Mouse (Mus musculus): ENCODE measurements at regions not wholly inside any gene's neighbourhood (a gene's known extent, or its start where the extent isn't known, plus 50 kb on each side); places are given as distances from the start of the nearest gene placed in this dataset.

- no peak for DNase-seq
Measured at GRCm38 (mm10) chr14:76631181-76631580, 74.5 kb upstream of the Serp2 start.

- no peak for DNase-seq
Measured at GRCm38 (mm10) chr14:76629913-76630478, 73.3 kb upstream of the Serp2 start.

DNA sequence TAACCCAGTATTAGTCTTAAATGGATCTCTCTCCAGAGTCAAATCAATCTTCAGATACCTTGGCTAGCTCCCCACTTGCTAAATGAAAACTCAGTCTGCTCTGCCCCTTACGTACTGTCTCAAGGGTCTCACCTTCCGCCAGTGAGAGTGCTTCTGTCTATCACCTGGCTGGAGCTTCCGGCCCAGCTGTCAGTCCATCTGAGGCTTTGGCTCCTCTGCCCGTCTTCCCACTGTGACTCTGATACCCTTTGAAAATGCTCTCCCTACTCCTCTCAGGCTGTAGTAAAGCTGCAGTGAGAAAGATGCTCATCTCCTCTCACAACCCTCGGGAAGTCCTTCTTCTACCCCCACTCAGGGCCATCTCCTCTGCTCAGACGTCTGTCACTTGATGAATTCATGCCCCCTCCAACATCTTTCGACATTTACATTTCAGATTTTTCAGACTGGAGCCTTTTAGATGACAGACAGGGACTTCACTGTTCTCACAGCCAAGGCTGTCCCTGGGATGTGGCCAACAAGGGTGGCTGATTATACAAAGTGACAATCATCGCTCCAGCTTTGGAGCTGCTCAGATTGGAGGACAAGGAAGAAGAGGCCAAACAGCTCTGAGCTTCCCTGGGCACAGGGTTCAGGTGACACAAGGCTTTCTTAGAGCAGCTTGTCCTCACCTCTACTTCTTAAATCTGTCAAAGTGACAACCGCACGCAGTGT is 71.6 kb upstream of the Serp2 start:
- DNase-seq = no peak

GRCm38 (mm10) chr14:76625589-76626368 is 69.1 kb upstream of the Serp2 start:
- DNase-seq = no peak

DNA sequence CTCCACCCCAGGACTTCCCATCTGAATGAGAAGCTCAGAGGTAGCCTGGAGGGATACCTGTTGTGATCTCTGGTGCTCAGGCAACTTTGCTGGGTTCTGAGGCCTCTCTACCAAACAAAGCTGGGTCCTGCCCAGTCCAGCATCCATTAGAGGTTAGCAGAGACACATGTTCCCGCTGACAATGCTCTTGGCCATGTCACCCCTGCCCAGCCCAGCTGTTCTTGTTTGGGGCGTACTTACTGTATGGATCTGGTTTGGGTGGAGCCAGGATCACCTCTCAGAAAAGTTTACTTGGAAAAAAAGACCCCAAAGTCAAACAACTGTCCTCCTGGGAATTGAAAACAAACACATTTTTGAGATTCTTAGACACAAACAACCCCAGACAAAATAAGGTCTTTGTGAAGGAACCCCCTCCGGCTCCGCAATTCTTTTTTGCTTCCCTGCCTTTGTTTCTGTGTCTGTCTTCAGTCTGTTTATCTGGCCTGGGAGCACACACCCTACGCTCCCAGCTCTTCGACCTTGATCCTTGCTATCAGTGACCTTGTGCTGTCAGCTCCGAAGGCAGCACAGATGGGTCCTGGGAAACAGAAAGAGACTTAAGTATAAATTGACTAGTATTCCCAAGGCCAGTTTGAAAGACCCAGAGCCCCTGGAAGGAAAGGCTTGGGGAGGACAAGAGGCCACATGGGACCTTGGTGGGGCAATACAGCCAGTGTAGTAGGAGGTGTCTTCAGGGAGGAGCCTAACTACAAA is 68.1 kb upstream of the Serp2 start:
- DNase-seq = no peak

GRCm38 (mm10) chr14:76623371-76623988 is 66.8 kb upstream of the Serp2 start:
- DNase-seq = no peak

- DNase-seq = no peak
Measured at GRCm38 (mm10) chr14:76622634-76623291, 66.1 kb upstream of the Serp2 start.

DNA sequence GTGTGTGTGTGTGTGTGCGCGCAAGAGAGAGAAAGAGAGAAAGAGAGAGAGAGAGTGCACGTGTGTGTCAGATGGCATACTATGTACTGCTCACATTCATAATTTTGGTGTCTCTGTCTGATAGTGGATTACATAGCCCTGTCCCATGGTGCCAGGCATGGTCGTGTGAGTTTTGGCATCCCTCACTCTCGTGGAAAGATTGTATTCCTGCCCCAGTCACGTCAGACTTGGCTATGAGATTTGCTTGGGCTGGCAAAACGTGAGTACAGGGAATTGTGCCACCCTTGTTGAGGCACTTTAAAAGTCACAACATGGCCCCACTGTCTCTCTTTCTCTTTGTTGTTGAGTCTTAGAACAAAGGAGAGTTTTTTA is 62.3 kb upstream of the Serp2 start:
- no peak for DNase-seq

- DNase-seq = no peak
Measured at GRCm38 (mm10) chr14:76618331-76619037, 61.8 kb upstream of the Serp2 start.

DNA sequence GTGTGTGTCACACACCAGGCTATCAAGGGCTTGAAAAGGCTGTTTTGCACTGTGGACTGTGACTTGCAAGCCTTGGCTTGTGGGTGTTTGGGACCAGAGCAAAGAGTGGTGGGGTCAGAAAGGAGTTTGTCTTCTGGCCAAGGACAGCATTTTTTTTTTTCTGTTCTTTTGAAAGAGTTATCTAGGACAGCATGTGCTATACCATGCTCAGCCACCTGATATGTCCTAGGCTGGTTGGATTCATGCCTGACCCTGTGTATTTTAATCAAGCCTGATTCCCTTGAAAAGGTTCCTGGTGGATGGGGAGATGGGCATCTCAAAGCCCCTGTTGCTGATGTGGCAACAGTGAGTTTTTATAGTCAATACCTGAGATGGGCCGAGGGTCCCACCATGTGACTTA is 61.2 kb upstream of the Serp2 start:
- no peak for DNase-seq

DNA sequence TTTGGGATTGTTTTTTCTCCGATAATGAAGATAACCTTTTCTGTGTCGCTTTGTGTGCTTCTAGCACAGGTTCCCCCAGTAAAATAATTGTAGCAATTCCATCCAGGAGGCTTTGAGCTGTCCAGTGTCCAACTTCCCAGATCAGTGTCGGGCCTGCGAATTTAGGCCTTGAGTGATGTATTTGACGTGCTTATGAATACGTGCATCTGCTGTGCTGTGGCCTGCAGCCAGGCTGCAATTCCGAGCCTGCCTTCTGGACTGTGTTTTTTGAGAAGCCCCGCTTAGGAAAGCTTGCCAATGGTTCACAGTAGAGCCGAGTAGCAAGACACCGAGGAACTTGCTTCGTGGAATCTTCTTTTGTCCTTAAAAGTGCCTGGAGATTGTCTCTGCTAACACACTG is 60.8 kb upstream of the Serp2 start:
- no peak for DNase-seq

DNA sequence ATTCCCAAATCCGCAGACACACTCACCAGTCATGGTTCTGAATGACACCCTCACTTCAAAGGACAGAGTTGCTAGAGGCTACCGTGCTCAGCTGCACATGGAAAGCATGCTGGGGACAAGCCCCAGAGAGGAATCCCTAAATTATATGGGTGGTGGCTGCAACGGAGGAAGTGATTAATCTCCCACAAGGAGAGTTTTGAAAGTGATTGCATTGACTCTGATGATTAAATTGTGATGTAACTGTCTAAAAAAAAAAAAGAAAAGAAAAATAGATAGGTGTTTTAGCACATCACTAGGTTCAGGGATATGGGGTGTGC is 59.6 kb upstream of the Serp2 start:
- DNase-seq = no peak

GRCm38 (mm10) chr14:76615603-76616366 is 59.1 kb upstream of the Serp2 start:
- DNase-seq = no peak

DNA sequence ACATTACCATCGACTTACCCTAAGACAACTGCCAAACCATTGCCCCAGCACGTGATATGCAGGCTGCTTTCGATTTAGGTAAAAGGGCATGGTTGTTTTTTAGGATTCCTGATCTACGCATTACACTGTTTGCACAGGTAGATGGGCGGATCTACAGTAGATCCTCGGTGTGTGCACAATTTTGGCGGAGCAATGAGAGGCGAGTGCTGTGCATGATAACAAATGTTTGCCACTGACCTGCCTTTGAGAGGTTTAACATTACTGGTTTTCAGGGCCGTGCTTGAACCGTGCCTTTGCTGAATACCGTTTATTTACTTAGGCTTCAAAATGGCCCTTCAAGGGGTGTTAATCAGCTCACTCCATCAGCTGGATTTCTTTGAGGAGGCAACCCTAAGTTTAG is 58.5 kb upstream of the Serp2 start:
- no peak for DNase-seq

DNA sequence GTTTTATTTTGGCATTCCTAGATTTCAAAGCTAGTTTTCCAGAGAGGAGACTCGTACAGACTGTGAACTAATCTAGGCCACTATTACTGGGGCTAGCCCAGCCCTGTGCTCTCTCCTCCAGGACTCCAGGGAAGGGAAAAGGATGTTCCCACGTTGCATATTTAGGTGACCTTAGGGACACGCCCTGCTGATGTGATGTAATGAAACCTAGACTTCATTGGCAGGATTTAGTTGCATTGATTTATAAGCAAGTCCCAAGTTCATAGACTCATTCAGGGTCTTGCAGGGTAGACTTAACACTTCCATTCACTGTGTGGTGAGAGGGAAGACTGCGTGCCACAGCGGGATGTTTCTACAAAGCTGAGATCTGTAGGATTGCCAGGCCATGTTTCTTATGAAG is 58.0 kb upstream of the Serp2 start:
- DNase-seq = no peak

DNA sequence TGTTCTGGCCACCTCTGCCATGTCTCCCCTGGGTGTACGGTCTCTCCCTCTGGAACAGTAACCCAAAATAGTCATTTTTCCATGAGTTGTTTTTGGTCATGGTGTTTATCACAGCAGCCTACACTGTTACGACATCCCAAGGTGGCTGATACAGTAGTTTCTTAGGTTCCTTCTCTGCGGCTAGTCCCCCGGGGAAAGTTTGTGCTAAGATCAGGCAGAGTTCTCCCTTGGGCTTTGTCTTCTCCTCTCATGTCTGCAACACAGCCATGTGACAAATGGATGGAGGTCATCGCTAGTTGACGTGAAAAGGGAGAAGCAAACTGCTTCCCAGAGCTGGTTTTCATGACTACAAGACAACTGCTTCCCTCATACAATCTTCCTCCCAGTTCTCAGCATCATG is 56.9 kb upstream of the Serp2 start:
- peak; percentile 40 for DNase-seq

GRCm38 (mm10) chr14:76610429-76611378 is 54.0 kb upstream of the Serp2 start:
- DNase-seq = peak; percentile 40
